12 mouse cellular contexts compared by ENCODE assay signal in genomic region chr8:124274441-124275120, GRCm38 (mm10). TPM values are rescaled to one million over a fixed set of nuclear protein-coding genes. Genes with fewer than 3 reads are reported as not detected.
DNase-seq lines count a peak whose midpoint lies in the region; ATAC-seq lines count a peak whose summit lies in the region.
"Had no signal": no experiment of that assay in that cellular context is flagged by ENCODE, and none has a peak within 500 bp of the region (broad histone marks: within the 10 kb centered on the region; RNA-seq: fewer than 3 reads in every experiment).

No protein-coding gene starts in this region.

- 69% methylated on average over 10 of the region's 10 CpGs for WGBS in hindbrain, embryonic 10.5 days
- 72% methylated on average over 10 of the region's 10 CpGs for WGBS in hindbrain, embryonic 14.5 days
- WGBS in neural tube, embryonic 13.5 days, result 39% methylated on average over 10 of the region's 10 CpGs

- peak overlapping the region; percentile 51 for H3K27ac ChIP-seq in hindbrain, embryonic 10.5 days
- no peak overlapping the region for H3K27ac ChIP-seq in hindbrain, embryonic 14.5 days
- peak overlapping the region; percentile 35; the same call in 1 of the 2 replicates for H3K27ac ChIP-seq in neural tube, embryonic 13.5 days (replicated peaks)
- H3K27ac ChIP-seq: limb, embryonic 12.5 days had no signal

- no peak overlapping the region for H3K4me3 ChIP-seq in hindbrain, embryonic 10.5 days
- no peak overlapping the region for H3K4me3 ChIP-seq in hindbrain, embryonic 14.5 days (replicated peaks; ENCODE audit: low read length)
- no peak overlapping the region for H3K4me3 ChIP-seq in neural tube, embryonic 13.5 days
- H3K4me3 ChIP-seq: limb, embryonic 12.5 days had no signal

- no peak overlapping the region for H3K4me2 ChIP-seq in hindbrain, embryonic 14.5 days (replicated peaks)
- H3K4me2 ChIP-seq in neural tube, embryonic 13.5 days, result no peak overlapping the region
- H3K4me2 ChIP-seq: limb, embryonic 12.5 days had no signal

- ATAC-seq in hindbrain, embryonic 14.5 days (ENCODE audit: low FRiP score), result no peak
- ATAC-seq in activated CD4-positive, CD25-positive, alpha-beta regulatory T cell, adult 4 months, result peak; percentile 19
- ATAC-seq in neural tube, embryonic 13.5 days (ENCODE audit: low read depth), result no peak

- DNase-seq in hindbrain, embryonic 10.5 days (ENCODE audit: low spot score), result no peak
- DNase-seq in hindbrain, embryonic 14.5 days (ENCODE audit: low spot score), result no peak
- DNase-seq in CD4-positive helper T cell, adult 2 months (ENCODE audit: low read depth, low spot score), result peak; percentile 83
- no peak for DNase-seq in testis, postnatal 10 days (ENCODE audit: low spot score)
- no peak for DNase-seq in lung, postnatal 4 days
- no peak for DNase-seq in urinary bladder, postnatal 36 days (ENCODE audit: low spot score in 2 of 2)
- DNase-seq: cerebellum, adult 11 months; gastrocnemius, postnatal 14 days; lung, adult 2 months had no signal

- H3K9me3 ChIP-seq in hindbrain, embryonic 10.5 days, result peaks cover 6% of the 10 kb centered on the region; the same call in 1 of the 2 replicates
- H3K9me3 ChIP-seq in hindbrain, embryonic 14.5 days (ENCODE audit: control insufficient read depth, low read length), result no peaks in the 10 kb centered on the region
- H3K9me3 ChIP-seq in neural tube, embryonic 13.5 days, result no peaks in the 10 kb centered on the region
- H3K9me3 ChIP-seq: limb, embryonic 12.5 days had no signal

- no peaks in the 10 kb centered on the region for H3K27me3 ChIP-seq in hindbrain, embryonic 10.5 days (ENCODE audit: insufficient read depth, poor library complexity, severe bottlenecking)
- no peaks in the 10 kb centered on the region for H3K27me3 ChIP-seq in hindbrain, embryonic 14.5 days (ENCODE audit: control insufficient read depth, insufficient read depth, low read length)
- H3K27me3 ChIP-seq in neural tube, embryonic 13.5 days, result no peaks in the 10 kb centered on the region
- H3K27me3 ChIP-seq: limb, embryonic 12.5 days had no signal

- H3K9ac ChIP-seq in hindbrain, embryonic 14.5 days, result no peak overlapping the region
- no peak overlapping the region for H3K9ac ChIP-seq in neural tube, embryonic 13.5 days
- H3K9ac ChIP-seq: limb, embryonic 12.5 days had no signal

- peaks cover 59% of the 10 kb centered on the region for H3K4me1 ChIP-seq in hindbrain, embryonic 10.5 days (replicated peaks)
- H3K4me1 ChIP-seq in hindbrain, embryonic 14.5 days (replicated peaks; ENCODE audit: control insufficient read depth, insufficient read depth, low read length), result peaks cover 42% of the 10 kb centered on the region
- peaks cover 77% of the 10 kb centered on the region for H3K4me1 ChIP-seq in neural tube, embryonic 13.5 days (replicated peaks)

- H3K36me3 ChIP-seq in hindbrain, embryonic 10.5 days, result peaks cover 27% of the 10 kb centered on the region
- H3K36me3 ChIP-seq in hindbrain, embryonic 14.5 days (replicated peaks; ENCODE audit: control insufficient read depth, insufficient read depth), result no peaks in the 10 kb centered on the region
- H3K36me3 ChIP-seq in neural tube, embryonic 13.5 days, result peaks cover 7% of the 10 kb centered on the region

RNA-seq across cellular contexts. Expression of gene Galnt2, which starts 43.4 kb away (rescaled TPM):
- 42.2 and 56.0 TPM in 2 replicates for polyA plus RNA-seq in hindbrain, embryonic 10.5 days (2016; fragmentation: Nextera tagmentation; extraction: Ambion mirVana)
- 62.9 and 70.6 TPM in 2 replicates for polyA plus RNA-seq in hindbrain, embryonic 14.5 days (2014; fragmentation: Nextera tagmentation; extraction: Ambion mirVana)
- polyA plus RNA-seq in activated CD4-positive, CD25-positive, alpha-beta regulatory T cell, adult 4 months (2017; shearing (Covaris generic)), result 10 to 100 TPM; 18.2 to 20.1 TPM
- 61.4 and 64.5 TPM in 2 replicates for polyA plus RNA-seq in neural tube, embryonic 13.5 days (2015; fragmentation: Nextera tagmentation; extraction: Ambion mirVana)
